Mouse (Mus musculus) E14TG2a.4 (cell line): ENCODE results near the gene Bcl6b.
A peak's percentile ranks its signal among the peaks of the same experiment; 100 is the strongest.

ENCODE experiments used
- H3K27me3 ChIP-seq: 2 replicates; pipeline ENCODE4 v1.6.1; 2014; ENCODE audit warnings: low read length, control low read depth; ENCODE audit not compliant: insufficient read depth
- H3K36me3 ChIP-seq: 2 replicates; pipeline ENCODE4 v1.6.1; 2014; ENCODE audit warnings: low read length, control low read depth; ENCODE audit not compliant: insufficient read depth
- H3K4me1 ChIP-seq: replicated peaks from 2 replicates; pipeline ENCODE4 v1.6.1; 2014; ENCODE audit warnings: low read depth, low read length, control low read depth
- H3K4me3 ChIP-seq: replicated peaks from 2 replicates; pipeline ENCODE4 v1.5.1; 2014; ENCODE audit warnings: mild to moderate bottlenecking, low read length
- H3K9me3 ChIP-seq: 2 replicates; pipeline ENCODE4 v1.6.1; 2014; ENCODE audit warnings: low read length, control low read depth
- CTCF ChIP-seq: conservative IDR thresholded peaks from 2 replicates; pipeline ENCODE4 v1.5.1; 2014; ENCODE audit warnings: low read length
- NANOG ChIP-seq: IDR thresholded peaks from 2 replicates; pipeline ENCODE4 v1.6.1; 2014; ENCODE audit warnings: borderline replicate concordance, low read length, mixed read lengths
- POU5F1 ChIP-seq: IDR thresholded peaks from 2 replicates; pipeline ENCODE4 v1.6.1; 2014; ENCODE audit warnings: low read length, borderline replicate concordance

Gene Bcl6b

DNA sequence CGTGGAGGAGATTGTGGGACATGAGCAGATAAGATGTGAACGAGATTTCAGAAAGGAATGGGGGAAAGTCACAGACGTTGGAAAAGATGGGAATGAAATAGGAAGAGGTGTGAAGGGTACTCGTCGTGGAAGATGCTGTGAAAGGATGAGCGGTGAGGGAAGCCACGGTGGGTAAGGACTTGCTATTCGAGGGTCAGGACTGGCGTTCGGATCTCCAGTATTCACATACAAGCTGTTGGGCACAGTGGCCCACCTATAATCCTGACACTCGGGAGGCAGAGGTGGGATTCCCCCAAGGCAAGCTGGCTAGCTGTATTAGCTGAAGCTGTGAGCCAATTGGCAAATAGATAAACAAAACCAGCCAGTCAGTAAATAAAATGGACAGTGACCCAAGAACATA lies 50.8 kb downstream of the Bcl6b start:
- no peak for TF ChIP-seq POU5F1
- H3K9me3 ChIP-seq, result no peaks in the 10 kb centered on the region
- no peaks in the 10 kb centered on the region for H3K4me1 ChIP-seq
- H3K27me3 ChIP-seq, result peaks cover 3% of the 10 kb centered on the region; the same call in 1 of the 2 replicates
- no peaks in the 10 kb centered on the region for H3K36me3 ChIP-seq
- H3K4me3 ChIP-seq, result no peak overlapping the region

DNA sequence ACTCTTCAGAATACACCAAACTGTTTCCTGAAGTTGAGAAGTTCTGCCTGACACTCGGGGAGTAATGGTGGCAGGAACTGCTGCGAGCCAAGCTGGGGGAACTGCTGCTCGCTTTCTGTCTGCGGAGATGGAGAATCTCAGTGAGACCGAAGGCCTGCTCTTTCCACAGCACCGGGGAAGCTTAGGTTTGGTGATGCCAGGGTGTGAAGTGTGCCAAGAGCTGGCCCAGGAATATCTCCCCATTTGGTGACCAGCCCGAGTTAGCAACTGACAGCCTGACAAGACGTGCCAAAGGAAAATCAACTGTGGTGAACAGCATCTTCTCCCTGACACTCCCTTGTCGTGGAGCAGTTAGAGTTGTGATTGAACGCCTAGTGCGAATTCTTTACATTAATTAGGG lies 51.3 kb downstream of the Bcl6b start:
- H3K4me1 ChIP-seq, result no peaks in the 10 kb centered on the region
- H3K36me3 ChIP-seq, result no peaks in the 10 kb centered on the region
- TF ChIP-seq CTCF (no peak), POU5F1 (no peak), NANOG (no peak)
- no peak overlapping the region for H3K4me3 ChIP-seq
- H3K9me3 ChIP-seq, result no peaks in the 10 kb centered on the region
- H3K27me3 ChIP-seq, result peaks cover 3% of the 10 kb centered on the region; the same call in 1 of the 2 replicates

DNA sequence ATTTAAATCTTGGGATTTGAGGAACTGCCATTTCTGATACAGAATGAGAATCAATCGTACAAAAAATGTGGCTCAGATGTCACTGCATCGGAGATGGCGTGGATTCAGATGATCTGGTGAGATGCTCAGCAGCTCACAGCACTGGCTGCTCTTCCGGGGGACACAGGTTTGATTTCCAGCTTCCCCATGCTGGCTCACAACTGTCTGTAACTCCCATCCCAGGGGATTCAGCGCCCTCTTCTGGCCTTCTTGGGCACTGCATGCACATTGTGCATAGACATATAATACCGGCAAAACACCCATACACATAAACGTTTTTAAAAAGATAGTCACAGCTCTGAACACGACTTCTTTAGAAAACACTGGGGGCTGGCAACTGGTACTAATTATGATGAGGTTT lies 52.0 kb downstream of the Bcl6b start:
- H3K4me3 ChIP-seq, result no peak overlapping the region

DNA sequence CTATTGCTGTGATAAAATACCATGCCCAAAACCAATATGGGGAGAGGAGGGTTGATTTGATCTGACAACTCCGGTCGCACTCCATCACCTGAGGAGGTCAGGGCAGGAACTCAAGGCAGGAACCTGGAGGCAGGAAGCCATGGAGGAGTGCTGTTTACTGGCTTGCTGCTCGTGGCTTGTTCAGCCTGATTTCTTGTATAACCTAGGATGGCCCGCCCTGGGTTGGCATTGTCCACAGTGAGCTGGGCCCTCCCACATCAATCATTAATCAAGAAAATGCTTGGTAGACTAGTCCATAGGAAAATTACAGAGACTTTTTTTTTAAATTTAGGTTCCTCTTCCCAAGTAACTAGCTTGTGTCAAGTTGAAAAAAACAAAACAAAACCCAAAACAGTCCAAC lies 55.1 kb downstream of the Bcl6b start:
- no peaks in the 10 kb centered on the region for H3K4me1 ChIP-seq
- TF ChIP-seq POU5F1 (no peak), CTCF (no peak), NANOG (no peak)
- H3K9me3 ChIP-seq, result no peaks in the 10 kb centered on the region
- H3K36me3 ChIP-seq, result no peaks in the 10 kb centered on the region
- H3K27me3 ChIP-seq, result peaks cover 3% of the 10 kb centered on the region; the same call in 1 of the 2 replicates
- no peak overlapping the region for H3K4me3 ChIP-seq

More for the DNA sequence above, 52.0 kb downstream of the Bcl6b start:
- H3K27me3 ChIP-seq, result peaks cover 3% of the 10 kb centered on the region; the same call in 1 of the 2 replicates
- H3K9me3 ChIP-seq, result no peaks in the 10 kb centered on the region
- TF ChIP-seq POU5F1 (no peak), NANOG (no peak), CTCF (peak; percentile 92)
- no peaks in the 10 kb centered on the region for H3K36me3 ChIP-seq
- no peaks in the 10 kb centered on the region for H3K4me1 ChIP-seq
